Mouse (Mus musculus) ovary, postnatal 10 days (tissue): ENCODE measurements around the gene Ralgps1.

Source experiments
- DNase-seq: peaks from one replicate; pipeline ENCODE4 v3.0.0; 2022; ENCODE audit warnings: low spot score

Gene Ralgps1

DNA sequence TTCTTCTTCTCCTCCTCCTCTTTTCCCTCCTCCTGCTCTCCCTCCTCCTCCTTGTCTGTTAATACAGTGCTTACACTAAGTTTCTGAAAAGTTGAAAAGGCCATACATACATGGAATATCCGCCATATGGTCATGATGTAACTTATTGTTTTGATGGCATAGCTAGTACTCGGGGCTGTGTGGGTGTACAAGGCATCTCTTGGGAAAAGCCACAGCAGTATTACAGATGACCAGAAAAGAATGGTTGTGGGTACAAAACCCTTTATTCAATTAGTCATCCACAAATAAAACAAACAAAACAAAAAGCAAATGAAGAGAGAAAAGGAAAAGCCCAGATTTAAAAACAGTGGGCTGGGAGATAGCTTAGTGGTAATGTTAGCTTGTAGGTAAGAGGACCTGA, 90.8 kb downstream of the Ralgps1 start:
- no peak for DNase-seq

DNA sequence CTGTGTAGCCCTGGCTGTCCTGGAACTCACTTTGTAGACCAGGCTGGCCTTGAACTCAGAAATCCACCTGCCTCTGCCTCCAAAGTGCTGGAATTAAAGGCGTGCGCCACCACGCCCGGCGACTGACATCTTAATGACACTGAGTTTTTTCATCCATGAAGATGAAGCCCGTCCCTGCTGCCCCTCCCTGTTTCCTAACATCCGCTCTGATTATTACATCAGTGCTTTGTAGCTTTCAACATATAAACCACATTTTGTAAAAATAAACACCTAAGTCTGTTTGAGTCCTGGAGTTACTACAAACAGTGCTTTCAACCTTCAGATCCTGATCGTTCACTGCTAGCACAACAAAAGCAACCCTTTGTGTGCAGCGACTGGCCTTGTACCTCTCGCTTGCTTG, 91.5 kb downstream of the Ralgps1 start:
- no peak for DNase-seq

DNA sequence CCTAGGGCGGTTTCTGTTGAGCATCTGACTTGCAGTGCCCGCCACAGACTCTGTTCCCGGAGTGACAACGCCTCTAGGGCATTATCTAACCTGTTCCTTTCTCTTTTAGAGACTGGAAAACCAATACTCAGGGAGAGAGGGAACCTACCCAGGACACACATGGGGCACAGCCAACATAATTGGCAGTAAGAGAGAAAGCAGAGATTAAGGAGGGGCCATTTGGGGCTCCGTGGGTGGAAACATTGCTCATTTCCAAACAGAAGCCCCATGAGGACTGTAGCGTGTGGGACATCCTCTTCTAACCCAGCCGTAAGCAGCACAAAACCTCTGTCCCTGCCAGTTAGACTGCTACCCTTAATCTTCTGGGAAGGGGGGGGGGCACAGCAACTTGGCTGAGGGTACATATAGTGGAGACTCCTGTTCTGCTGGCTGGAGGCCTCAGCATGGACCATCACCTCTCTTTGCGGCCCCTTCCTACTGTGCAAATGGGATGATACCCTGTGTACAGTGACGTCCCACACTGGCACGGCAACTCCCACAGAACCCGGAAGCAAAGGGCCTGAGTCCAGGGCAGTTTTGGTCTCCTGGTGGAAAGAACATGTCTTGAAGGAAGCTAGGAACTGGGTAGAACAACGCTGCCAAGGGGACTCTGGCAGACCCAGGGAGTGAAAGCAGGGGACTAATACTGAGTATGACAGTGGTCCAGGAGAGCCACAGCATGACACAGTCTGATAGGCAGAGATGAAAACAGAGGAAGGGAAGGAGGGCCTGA, 96.4 kb downstream of the Ralgps1 start:
- no peak for DNase-seq

DNA sequence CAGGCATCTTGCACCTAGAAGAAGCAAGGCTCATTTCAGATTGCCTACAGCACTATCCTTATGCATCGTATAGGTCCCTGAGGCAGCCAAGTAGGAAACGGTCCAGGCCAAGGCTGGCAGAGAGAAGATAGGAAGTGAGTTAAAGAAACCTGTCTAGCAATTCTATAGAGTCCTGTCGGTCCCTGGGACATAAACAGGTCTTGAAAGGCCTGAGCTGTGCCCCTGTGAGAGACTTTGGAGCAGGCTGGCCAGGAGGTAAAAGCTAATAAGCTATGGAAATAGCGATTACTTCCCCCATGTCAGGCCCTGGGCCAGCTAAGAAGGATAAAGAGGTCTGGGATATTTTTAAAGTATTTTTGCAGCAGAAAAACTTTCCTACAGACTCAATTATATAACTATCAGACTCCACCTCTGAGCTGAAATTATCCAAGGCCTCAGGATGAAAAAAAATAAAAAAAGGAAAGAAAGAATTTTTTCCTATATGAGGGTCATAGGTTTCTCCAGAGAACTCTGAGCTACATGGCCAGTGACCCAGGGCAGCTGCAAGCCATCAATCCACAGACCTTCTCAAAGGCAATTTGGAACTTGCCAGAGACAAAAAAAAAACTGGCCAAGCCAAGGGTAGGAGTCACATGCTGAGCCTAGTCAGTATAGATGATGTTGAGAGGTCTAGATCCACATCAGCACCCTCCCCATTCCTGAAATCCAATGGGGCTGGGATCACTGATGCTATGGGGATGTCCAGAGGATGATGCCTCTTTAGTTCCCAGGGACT, 98.4 kb downstream of the Ralgps1 start:
- DNase-seq = no peak

DNA sequence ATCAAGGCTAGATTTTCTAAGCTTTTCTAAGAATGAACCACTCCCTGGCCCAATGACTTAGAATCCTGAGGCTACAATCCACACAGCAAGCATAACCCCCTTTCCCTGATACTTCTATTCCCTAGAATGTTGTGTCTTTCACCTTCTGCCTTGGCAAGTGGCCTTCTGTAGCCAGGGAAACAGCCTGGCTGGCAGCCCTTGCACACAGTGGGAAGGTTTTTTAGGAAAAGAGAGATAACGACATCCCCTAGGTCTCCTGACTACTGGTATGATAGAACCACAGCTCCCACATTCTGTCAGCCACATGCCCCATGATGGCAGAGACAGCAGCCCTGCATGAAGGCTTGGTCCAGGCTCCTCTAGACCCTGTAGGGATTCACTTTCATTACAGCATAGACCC, 99.8 kb downstream of the Ralgps1 start:
- no peak for DNase-seq

DNA sequence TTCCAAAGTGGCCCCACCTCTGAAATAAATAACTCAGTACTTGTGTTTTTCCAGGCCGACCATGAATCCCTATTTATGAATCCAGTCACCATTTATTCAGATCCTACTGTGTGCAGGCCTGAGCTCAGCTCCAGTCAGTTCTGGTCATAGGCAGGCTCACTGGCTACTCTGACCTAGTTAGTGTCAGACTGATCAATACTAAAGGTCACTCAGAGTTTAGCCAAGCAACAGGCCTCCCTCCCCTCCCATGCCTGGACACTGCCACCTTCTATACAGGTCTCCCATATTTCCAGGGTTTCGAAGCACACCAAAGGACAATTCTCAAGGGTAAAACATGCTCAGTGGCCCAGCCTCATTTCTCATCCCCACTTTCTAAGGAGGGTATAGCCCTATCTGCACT, 100.7 kb downstream of the Ralgps1 start:
- no peak for DNase-seq

DNA sequence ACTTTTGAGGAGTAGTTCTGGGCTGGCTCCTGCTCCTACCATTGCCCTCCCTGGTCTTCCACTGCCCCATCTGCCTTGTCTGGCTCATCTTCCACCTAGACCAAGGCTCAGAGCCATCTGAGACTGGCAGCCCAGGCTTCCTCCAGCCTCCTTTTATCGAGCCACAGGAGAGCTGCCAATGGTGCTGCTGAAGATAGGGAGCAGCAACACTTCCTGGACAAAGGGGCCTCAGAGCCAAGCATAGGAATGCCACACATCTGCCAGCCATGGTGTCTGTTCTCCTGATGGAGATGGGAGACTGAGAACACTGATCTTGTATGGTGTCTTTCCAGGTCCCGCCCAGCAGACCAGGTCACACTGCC, 102.2 kb downstream of the Ralgps1 start:
- no peak for DNase-seq

DNA sequence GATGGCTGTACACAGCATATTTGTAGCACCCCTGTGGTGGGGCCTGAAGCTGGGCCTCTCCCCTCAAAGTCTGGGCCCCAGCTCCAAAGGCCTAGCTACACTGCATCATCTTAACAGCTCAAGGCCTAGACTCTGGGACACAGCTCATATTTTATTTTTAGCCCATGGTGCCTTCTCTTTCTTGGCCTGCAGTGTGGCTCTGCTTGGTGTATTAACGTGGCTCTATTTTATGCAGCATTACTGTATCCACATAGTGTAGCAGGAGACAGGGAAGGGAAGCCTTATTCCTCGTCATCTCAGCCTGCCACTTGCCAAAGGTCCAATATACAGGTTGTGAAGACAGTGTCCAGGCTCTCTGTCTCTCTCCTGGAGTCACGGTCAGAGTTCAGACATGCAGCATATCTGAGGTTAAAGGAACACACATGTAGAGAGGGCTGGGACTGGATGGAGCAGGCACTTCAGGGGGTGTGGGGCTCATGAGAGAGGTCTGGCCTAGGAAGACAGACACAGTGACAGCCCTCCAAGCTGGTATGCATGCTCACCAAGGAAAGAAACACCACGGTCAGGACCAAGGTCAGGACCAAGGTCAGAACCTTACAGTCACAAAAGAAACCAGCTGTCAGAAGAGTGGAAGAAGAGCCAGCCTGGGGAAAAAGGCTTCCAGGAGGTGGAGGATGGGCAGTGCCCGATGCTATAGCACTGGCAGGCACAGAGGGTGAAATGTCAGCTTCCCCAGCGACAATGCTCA, 102.7 kb downstream of the Ralgps1 start:
- no peak for DNase-seq

DNA sequence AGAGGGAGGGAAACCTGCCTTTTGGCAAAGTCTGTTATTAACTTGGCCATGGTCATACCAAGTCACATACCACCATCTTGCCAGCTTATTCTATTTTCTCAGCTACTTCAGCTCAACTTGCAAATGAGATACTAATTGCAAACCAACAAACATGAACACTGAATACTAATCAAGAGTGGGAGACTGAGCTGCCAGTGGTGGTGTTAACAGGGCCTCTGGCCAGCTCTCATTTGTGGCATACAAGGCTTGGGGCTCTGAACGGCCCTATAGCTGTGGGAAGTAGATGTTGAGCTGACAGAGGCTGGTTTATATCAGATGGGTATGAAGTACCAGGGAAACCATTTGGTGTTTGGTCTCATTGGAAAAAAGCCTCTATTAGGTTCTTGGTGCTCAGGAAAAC, 104.2 kb downstream of the Ralgps1 start:
- no peak for DNase-seq

DNA sequence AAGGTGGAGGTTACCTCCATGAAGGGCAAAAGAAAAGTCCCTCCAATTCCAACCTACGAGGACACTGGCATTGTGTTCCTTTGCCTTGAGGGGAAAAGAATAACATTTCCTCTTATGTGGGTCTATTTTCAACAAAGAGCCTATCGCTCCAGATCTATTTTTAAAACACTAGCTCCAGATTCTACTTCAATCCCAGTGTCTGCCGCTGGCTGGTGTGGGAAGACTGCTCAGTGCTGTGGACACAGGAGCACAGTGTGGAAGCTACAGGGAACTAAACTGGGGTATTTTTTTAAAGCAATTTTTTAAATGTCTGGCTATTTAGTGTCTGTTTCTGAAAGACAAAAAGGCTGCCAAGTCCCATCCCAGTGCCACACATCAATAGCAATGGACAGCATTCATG, 105.5 kb downstream of the Ralgps1 start:
- DNase-seq = no peak

DNA sequence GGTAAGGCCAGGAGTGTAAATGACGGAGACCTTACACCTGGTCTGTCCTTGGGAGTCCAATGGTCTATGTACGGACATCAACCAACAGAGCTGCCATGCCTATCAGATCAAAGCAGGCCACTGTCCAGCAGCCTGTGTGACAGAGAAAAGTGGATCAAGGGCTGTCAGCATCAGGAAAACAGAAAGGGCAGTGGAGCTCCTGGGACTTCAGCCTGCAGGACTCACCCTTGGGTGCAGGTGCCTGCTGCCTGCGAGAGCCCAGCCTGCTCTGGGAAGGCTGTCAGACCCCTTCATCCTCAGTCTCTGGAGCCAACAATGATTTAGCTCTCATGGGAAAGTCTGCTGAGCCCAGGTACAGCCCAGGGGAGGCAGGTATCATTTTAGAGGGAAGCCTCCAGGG, 109.8 kb downstream of the Ralgps1 start:
- DNase-seq = no peak

DNA sequence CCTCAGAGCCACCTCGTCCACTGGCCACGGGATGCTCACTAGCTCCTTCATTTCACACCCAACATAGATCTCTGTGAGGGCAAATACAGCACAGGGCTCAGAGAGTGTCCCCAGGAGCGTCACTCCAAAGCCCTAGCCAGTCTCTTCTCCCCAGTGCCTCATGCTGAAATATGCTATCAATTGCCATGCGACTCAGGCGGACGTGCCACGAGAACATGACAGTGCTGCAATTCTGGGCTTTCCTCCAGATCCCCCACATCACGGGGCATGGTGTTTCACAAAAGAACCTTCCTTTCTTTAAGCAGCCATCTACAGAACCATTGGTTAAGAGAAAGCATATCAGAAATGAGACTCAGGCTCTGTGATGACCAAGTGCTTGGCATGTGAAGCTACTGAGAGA, 110.5 kb downstream of the Ralgps1 start:
- DNase-seq = no peak

DNA sequence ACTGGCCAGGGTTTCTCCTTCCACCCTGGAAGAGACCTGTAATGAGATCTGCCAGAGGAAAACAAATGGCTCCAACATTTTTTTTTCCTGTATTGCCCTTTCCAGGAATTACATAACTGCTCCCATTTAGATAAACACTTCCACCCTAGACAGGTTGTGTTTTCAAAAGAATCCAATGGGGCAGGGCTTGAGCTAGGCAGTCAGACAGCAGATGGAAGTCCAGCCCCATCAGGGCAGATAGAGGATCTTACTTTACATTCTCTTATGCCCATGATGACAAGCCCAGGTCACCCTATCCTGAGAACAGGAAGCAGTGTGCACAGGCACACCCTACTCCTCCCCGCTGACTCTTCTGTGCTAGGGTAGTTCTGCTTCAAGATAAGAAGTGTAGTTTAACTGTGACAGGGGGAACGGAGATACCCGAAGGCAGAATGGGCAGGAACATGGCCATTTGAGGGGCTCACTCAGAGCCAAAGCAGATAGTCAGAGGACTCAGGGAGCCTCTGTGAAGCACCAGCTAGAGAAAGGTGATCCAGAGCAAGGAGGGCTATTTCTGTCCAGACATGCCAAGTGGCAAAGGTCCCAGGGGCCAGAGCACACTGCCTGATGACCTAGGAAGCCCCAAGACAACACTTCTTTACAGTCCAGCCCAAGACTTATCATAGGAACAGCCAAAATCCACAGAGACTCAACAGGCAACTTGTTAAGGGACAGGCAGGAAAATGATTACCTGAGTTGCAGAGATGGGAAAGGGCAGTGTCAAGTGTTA, 114.3 kb downstream of the Ralgps1 start:
- no peak for DNase-seq

DNA sequence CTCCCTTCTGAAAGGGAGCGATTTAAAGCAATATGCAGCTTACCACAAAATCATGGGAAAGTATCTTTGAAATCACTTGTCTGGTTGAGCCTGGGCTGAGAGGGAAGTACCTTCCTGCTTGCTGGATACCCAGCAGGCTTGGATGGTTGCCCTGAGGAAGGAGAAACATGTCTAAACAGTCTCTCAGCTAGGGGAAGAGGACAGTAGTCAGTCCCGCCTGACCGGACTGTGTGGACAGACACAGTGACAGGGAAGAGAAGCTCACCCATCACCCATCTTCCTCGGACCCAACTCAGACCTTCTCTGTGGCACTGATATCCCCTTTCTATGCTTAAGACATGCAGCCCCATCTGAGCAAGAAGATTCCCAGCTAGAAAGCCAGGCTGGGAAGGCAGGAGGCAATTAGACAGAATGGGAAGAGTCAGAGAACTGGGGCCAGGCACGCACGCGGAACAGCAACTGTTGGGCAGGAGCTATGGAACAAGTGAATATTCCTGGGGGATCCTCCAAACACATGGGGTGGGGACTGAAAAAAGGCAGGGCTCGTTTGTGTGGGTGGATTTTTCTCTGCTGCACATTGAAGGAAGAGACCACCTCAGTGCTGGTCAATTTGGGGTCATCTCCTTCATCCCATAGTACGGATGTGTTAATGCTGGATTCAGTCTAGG, 116.8 kb downstream of the Ralgps1 start:
- no peak for DNase-seq

DNA sequence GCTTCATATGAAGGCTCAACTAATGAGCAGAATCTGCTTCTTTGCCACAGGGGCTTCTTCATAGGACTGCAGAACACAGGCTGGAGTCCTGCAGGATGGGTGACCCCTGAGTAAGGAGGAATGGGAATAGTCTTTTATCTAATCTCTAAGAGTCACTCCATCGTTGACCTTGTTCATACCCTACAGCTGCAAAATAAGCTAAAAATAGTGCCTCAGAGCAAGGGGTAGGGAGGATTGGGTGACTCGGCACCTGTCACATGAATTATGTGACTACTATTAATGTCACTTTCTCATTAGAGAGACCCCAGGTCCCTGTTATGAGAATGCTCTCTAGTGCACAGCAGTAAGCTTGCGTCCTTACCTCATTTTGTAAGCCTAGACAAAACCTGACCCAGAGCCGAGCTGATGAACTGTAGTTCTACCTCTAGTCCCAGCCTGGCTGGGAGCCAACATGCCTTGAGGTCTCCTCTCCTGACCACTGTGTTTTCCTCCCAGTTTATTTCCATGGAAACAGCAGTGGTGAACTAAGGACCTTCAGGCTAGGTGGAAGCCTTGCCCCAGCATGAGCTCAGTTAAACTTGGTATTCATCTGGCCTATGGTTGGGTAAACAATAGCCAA, 117.6 kb downstream of the Ralgps1 start:
- DNase-seq = no peak

DNA sequence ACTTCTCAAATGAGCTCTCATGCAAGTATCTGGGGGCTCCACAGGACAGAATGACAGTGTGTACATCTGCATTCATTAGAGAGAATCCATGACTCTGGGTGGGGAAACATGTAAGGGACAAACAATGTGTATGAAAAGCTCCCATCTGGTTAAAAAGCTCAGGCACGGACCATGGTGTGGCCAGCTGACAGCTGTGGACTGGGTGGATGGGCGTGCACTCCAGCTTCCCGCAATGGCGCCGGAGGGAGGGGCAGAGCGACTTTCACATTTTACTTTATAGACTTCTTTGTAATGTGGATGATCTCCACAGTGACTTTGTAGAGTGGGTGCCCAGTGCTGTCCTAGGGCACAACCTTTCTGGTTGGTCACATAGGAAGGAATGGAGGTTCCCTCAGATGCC, 118.5 kb downstream of the Ralgps1 start:
- DNase-seq = no peak

DNA sequence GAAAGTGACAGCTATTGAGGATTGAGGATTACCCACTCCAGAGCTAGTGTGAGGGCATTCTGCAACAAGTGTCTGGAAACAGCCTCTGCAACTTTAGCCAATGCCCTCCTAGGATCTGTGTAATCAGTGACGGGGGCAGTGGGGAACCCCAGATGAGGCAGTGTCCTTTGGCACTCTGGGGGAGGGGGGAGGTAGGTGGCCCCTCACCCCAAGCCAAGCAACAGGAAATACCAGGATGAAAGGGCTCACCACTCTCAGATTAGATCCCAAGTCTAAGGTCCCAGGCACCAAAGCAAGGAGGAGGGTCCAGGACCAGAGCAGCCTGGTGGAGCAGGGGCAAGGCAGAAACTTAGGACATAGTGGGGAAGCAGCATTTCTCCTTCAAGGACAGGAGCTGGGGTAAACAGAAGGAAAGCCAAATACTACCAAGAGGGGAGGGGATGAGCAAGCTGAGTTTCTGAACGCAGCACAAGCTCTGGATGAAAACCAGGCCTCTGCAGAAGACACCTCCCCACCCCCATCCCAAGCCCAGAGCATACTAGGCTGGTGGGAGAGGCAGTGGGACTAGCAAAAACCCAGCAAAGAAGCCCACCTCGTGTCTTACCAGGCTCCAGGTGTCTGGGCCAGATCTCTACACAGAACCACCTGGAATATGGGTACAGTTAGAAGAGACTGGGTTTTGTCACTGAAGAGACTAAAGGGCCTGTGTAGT, 121.2 kb downstream of the Ralgps1 start:
- DNase-seq = no peak

DNA sequence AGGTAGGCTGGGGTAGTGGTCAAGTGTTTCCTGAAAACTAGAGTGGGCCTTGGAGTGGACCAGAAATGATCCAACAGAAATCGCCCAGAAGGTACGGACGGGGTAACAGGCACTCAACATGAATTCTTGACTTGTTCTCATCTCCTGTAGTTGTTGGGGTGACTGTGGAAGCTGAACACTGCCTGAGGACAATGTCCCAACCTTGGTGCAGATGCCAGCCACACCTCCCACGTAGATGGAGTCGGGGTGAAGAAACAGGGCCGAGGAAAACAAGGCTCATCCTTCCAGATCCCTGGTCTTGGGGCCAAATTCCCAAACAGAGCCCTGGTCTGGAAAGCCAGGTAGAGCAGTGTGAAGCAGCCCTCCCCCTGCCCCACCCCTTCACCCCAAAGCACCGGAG, 122.7 kb downstream of the Ralgps1 start:
- DNase-seq = no peak

DNA sequence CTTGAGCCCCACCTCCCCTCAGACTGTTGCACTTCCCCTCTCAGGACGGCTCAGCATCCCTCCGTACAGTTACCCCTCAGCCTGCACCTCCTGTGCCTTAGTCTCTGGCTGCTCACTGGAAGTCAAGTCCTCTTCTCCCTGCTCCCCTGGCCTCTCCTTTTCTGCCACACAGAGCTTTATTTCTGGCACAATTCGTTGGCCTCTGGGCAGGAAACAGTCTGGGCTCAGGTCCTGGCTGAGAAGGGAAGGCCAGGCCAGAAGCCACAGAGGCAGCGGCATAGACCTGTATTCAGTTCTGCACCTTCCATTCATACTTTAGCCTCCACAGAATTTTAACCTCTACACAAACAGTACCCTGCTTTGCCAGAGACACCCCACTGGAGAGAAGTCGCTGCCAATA, 124.4 kb downstream of the Ralgps1 start:
- DNase-seq = no peak

DNA sequence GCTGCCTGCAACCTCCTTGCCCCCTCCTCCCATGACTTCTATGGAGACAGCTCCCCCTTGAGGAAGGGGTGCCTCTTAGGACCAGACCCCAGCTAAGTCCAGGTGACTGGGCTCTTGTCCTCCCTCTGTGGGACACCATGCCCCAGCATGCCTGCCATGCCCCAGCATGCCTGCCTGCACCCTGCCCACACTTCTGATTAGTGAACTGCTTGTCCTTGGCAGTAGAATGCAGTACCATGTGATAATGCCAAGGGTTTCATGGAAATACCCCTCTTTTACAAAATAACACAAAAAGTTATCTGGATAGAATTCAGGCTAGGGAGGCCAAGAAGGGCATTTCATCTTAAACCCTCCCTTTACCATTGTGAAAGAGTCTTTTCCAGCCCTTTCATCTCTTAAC, 125.9 kb downstream of the Ralgps1 start:
- no peak for DNase-seq

DNA sequence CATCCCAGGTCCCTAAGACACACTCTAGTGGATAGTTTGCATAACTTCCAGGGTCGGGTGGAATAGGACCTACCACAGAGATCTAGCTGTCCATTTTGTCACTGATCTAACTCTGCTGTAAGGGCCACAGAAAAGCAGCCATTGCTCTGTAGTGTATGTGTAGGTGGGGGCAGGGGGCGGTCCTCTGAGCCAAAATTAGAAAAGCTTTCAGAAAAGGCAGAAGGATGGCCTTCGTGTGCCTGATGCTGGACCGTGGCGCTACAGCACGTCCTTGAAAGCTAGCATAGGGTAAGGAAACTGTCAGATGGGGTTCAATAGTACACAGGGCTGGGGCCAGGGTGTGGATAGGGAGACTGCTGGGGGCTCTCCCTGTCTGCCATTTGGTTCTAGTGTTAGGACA, 126.4 kb downstream of the Ralgps1 start:
- DNase-seq = no peak
